Mouse (Mus musculus) hindbrain, embryonic 12.5 days (tissue): ENCODE results near the gene Mreg. TPM values are rescaled to one million over a fixed set of nuclear protein-coding genes. Genes with fewer than 3 reads are reported as not detected.

Experiments
- ATAC-seq: fragments of 200-750 bp; cut with Nextera tagmentation; 2 replicates; pipeline ENCODE4 v1.8.0; 2017; ENCODE audit warnings: moderate TSS enrichment; ENCODE audit not compliant: low FRiP score
- H3K27ac ChIP-seq: fragments of 300-500 bp; sonication (generic); 2 replicates; pipeline ENCODE4 v1.5.1; 2016; ENCODE audit warnings: mild to moderate bottlenecking
- H3K27me3 ChIP-seq: fragments of 300-500 bp; sonication (generic); 2 replicates; pipeline ENCODE4 v1.6.1; 2016; ENCODE audit warnings: mild to moderate bottlenecking
- H3K36me3 ChIP-seq: fragments of 300-500 bp; sonication (generic); 2 replicates; pipeline ENCODE4 v1.6.1; 2016; ENCODE audit warnings: mild to moderate bottlenecking
- H3K4me1 ChIP-seq: fragments of 300-500 bp; sonication (generic); 2 replicates; pipeline ENCODE4 v1.6.1; 2016
- H3K4me2 ChIP-seq: fragments of 300-500 bp; sonication (generic); replicated peaks from 2 replicates; pipeline ENCODE4 v1.6.1; 2016; ENCODE audit warnings: mild to moderate bottlenecking
- H3K4me3 ChIP-seq: fragments of 300-500 bp; sonication (generic); 2 replicates; pipeline ENCODE4 v1.5.1; 2016; ENCODE audit warnings: mild to moderate bottlenecking
- H3K9ac ChIP-seq: fragments of 300-500 bp; sonication (generic); 2 replicates; pipeline ENCODE4 v1.6.1; 2016; ENCODE audit warnings: mild to moderate bottlenecking, moderate library complexity
- H3K9me3 ChIP-seq: fragments of 300-500 bp; sonication (generic); replicated peaks from 2 replicates; pipeline ENCODE4 v1.6.1; 2016; ENCODE audit warnings: mild to moderate bottlenecking
- WGBS: fragments of 180-500 bp; shearing (Covaris S2); methylation state at CpG from one replicate; pipeline ENCODE4 v1.1.7; 2016; 5-methylcytosine and 5-hydroxymethylcytosine counted together
- polyA plus RNA-seq: library from polyadenylated mRNA; unstranded; fragments of >200 nt; fragmentation: Nextera tagmentation; extraction: Ambion mirVana; gene quantifications from 2 replicates; pipeline ENCODE4 v1.2.1, GENCODE M21; 2016

Gene Mreg
- polyA plus RNA-seq, 1 experiment from 2014 or later: 11.9 TPM

DNA sequence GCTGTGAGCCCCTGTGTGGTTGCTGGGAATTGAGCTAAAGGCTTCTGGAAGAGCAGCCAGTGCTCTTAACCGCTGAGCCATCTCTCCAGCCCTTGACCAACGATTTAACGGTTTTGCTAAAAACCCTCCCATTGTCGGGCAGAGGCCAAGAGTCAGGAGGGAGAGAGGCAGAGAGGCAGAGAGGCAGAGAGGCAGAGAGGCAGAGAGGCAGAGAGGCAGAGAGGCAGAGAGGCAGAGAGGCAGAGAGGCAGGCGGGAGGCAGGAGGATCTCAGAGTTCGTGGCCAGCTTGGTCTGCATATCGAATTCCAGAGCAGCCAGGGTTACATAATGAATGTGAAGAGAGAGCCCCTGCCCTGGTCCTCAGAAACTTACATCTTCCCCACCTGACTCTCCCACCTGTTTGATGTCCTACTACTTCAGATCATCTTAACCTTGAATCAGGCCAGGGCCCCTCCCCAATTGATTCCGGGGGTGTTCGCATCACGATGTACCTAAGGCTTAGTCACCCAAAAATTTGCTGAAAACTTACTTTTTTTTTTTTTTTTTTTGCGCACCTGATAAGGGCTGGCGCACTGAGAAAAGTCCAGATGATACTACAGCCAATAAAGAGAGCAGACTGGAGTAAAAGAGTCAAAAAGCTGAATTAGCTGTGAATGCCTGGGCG is 13.1 kb upstream of the Mreg start:
- Histone ChIP-seq H3K9ac (0 out of 2 replicates have a peak overlapping the region, but pooled peaks have one; percentile 35), H3K9me3 (no peaks in the 10 kb centered on the region), H3K36me3 (no peaks in the 10 kb centered on the region), H3K4me2 (peak overlapping the region; percentile 51), H3K27me3 (peaks cover 16% of the 10 kb centered on the region), H3K4me3 (peak overlapping the region; percentile 37), H3K4me1 (peaks cover 5% of the 10 kb centered on the region; the same call in 1 of the 2 replicates), H3K27ac (no peak overlapping the region)
- no peak for ATAC-seq
- WGBS: 6% methylated on average over 13 of the region's 13 CpGs

DNA sequence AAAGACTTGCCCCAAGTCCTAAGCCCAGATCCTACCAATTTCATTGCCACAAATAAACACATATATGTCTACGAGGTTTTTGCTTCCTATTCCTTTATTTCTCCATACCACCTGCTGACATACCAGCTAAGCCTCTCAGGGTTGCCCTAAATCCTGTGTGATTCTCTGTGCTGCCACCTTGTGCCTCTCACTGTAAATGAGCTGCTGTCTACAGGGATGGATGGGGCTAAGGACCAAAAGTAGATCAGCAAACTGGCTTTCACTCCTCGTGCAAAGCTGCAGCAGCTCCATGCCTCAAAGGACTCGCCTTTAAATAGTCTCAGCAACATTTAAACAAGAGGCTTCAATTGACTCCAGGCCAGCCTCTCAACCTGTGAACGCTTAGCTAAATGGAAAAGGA is 7.9 kb upstream of the Mreg start:
- Histone ChIP-seq H3K36me3 (no peaks in the 10 kb centered on the region), H3K4me3 (no peak overlapping the region), H3K27ac (no peak overlapping the region), H3K9ac (no peak overlapping the region), H3K4me2 (no peak overlapping the region), H3K27me3 (peaks cover 14% of the 10 kb centered on the region), H3K4me1 (peaks cover 1% of the 10 kb centered on the region; the same call in 1 of the 2 replicates), H3K9me3 (no peaks in the 10 kb centered on the region)
- no peak for ATAC-seq
- 23% methylated on average over 4 of the region's 4 CpGs for WGBS

DNA sequence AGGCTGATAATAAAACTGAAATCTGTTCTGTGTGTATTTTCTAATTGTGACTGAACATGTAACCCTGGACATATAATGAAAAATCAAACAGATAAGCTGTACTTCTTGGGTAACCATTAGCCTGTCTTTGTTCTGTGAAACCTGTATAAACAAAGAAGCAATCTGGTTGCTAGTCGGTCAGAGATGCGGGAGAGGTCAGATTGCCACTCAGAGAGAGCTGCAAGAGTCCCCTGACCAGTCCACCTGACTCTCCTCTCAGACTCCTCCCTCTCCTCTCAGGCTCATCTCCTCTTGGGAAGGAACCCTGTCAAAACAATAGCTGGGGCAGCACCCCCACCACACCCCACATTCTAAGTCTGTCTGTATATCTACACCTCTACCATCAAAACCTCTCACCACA is 7.0 kb upstream of the Mreg start:
- no peaks in the 10 kb centered on the region for H3K9me3 ChIP-seq
- H3K36me3 ChIP-seq: no peaks in the 10 kb centered on the region
- 39% methylated on average over 2 of the region's 2 CpGs for WGBS
- H3K27me3 ChIP-seq: peaks cover 12% of the 10 kb centered on the region
- H3K4me1 ChIP-seq: 0 out of 2 replicates have a peak, but pooled peaks cover 2% of the 10 kb centered on the region
- no peak overlapping the region for H3K9ac ChIP-seq
- no peak overlapping the region for H3K27ac ChIP-seq
- ATAC-seq: no peak
- H3K4me2 ChIP-seq: no peak overlapping the region
- H3K4me3 ChIP-seq: no peak overlapping the region

DNA sequence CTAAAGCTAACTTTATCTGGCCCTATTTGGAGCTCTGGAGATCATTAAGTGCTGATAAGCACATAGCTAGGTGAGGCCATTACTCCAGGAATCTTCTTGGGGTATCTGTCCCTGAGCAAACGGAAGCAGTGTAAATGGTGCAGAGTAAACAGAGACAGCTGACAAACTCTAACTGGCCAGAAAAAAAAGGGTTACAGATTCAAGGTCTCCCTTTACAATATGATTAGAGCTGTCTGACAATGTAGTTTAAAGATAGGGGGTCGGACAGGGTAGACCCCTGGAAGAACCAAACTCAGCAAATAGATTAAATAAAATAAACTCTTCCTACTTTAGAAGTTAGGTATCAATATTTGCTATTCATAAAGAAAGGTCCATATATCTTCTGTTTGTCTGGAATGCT is 6.5 kb upstream of the Mreg start:
- Histone ChIP-seq H3K27ac (no peak overlapping the region), H3K9me3 (no peaks in the 10 kb centered on the region), H3K4me2 (no peak overlapping the region), H3K9ac (no peak overlapping the region), H3K36me3 (no peaks in the 10 kb centered on the region), H3K4me1 (0 out of 2 replicates have a peak, but pooled peaks cover 2% of the 10 kb centered on the region), H3K27me3 (peaks cover 8% of the 10 kb centered on the region; the same call in 1 of the 2 replicates), H3K4me3 (no peak overlapping the region)
- 76% methylated on average over 2 of the region's 2 CpGs for WGBS
- ATAC-seq: no peak

DNA sequence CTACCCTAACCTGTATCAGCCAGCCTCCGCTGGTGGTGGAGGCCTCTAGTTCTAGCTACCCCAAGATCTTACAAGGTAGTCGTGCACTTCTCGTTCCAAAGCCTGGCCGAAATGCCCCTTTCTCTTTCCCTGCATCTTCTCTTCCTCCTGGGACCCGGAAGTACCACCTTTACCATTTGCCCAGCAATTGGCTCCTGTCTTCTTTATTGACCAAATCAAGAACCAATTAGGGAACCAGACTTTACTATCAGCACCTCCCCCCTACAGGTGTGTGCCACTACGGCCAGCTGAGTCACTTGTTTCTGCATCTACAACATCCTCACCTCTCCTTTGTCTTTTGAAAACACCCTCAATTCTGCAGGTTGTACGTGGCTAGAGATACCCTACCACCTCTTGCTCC is 4.7 kb upstream of the Mreg start:
- Histone ChIP-seq H3K27me3 (peaks cover 4% of the 10 kb centered on the region; the same call in 1 of the 2 replicates), H3K9ac (no peak overlapping the region), H3K4me1 (0 out of 2 replicates have a peak, but pooled peaks cover 6% of the 10 kb centered on the region), H3K27ac (no peak overlapping the region), H3K4me2 (no peak overlapping the region), H3K9me3 (no peaks in the 10 kb centered on the region), H3K36me3 (no peaks in the 10 kb centered on the region), H3K4me3 (no peak overlapping the region)
- no peak for ATAC-seq
- WGBS: 86% methylated on average over 7 of the region's 7 CpGs

DNA sequence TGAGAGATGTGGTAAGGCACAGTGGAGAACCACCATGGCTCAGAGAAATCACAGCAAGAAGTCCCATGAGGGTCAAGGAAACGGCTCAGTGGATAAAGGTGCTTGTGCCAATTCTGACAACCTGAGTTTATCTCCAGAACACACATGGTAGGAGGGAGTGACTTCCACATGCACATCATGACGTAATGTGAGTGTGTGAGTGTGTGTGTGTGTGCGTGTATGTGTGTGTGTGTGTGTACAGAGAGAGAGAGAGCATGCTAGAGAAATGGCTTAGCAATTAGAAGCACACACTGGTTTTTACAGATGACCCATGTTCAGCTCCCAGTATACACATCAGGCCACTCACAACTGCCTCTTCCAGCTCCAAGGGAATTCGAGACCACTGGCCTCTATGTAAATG is 3.1 kb upstream of the Mreg start:
- no peak for ATAC-seq
- Histone ChIP-seq H3K4me3 (no peak overlapping the region), H3K4me2 (no peak overlapping the region), H3K9me3 (no peaks in the 10 kb centered on the region), H3K27ac (no peak overlapping the region), H3K27me3 (peaks cover 12% of the 10 kb centered on the region; the same call in 1 of the 2 replicates), H3K9ac (no peak overlapping the region), H3K36me3 (no peaks in the 10 kb centered on the region), H3K4me1 (peaks cover 14% of the 10 kb centered on the region; the same call in 1 of the 2 replicates)
- WGBS: 77% methylated on average over 4 of the region's 4 CpGs

DNA sequence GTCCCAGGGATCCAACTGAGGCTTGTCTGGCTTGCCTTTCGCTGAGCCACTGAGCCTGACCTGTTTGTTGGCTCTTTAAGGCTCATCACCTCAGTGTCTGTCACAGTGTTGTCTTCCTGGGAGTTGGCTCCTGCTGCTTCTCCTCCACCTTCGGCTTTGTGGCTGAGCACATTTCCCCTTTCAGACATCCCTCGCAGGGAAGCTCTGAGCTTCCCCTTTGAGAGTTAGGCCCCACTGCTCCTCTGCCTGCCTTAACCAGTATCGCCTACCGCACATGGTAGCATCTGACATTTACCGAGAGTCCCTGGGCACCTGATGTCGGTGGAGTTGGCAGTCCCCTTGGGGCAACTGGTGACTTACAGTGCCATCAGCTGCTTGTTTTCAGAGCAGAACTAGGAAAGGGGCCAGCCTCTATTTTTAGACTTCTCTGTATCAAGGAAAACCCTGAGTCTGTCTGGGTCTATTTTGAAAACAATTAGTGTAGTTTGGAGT is 2.4 kb upstream of the Mreg start:
- H3K27me3 ChIP-seq: peaks cover 12% of the 10 kb centered on the region; the same call in 1 of the 2 replicates
- peaks cover 14% of the 10 kb centered on the region; the same call in 1 of the 2 replicates for H3K4me1 ChIP-seq
- WGBS: 62% methylated on average over 7 of the region's 7 CpGs
- H3K36me3 ChIP-seq: no peaks in the 10 kb centered on the region
- H3K9me3 ChIP-seq: no peaks in the 10 kb centered on the region
- H3K4me3 ChIP-seq: no peak overlapping the region
- no peak overlapping the region for H3K27ac ChIP-seq
- no peak overlapping the region for H3K9ac ChIP-seq
- H3K4me2 ChIP-seq: no peak overlapping the region
- no peak for ATAC-seq

DNA sequence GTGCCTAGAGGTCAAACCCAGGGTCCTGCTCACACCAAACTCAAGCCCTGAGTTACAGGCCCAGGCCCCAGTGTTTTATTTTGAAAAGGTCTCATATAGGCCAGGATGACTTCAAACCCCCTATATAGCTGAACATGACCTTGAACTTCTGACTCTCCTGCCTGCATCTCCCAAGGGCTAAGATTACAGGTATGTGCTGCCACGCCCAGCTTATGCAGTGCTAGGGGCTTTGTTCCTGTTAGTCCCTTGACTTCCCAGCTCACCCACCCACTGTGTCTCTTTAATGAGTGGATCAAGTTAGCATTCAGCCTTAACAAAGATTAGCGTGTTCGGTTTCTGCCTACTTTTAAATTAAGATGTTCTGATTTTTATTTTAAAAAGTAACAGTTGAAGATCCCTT is 1.8 kb upstream of the Mreg start:
- Histone ChIP-seq H3K36me3 (no peaks in the 10 kb centered on the region), H3K9ac (no peak overlapping the region), H3K27me3 (peaks cover 12% of the 10 kb centered on the region; the same call in 1 of the 2 replicates), H3K4me3 (no peak overlapping the region), H3K4me1 (peaks cover 14% of the 10 kb centered on the region; the same call in 1 of the 2 replicates), H3K4me2 (no peak overlapping the region), H3K9me3 (no peaks in the 10 kb centered on the region), H3K27ac (no peak overlapping the region)
- 93% methylated on average over 3 of the region's 3 CpGs for WGBS
- no peak for ATAC-seq

DNA sequence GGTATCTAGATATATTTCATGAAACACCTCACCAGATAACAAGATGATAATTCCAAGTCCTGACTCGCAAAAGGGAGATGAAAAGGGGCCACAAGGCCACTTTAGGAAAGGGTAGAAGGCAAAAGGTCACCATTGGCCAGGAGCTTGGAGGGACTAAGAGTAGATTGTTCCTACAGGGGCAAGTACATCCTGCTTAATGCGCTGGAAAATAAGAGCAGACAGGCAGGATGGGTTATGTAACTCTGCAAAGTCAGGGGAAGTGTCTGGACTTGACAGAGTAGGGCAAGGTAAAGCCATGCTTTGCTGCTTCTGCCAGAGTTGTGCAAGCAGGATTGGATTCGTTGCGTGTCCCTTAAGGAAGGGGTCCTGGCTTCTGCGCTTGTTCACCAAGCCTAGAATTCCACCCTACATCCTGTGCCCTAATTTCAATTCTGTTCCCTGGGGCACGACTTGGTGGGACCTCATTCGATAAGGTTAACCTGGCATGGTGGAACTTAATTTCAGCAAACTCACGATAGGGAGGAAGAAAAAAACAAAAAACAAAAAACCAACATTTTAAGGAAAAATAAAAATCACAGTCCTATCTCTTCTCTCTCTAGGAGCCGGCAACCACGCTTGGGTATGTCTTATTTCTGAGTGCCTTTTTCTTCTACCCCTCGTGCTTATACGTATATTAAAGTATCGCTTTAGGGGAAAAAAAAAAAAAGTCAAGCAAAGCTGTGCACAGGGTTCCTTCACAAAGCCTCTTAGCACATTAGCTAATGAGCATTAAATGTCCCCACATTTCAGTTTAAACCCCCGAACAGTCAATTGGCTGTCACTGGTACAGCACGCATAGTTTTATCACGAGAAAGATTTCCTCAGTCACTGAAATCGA is 1.1 kb downstream of the Mreg start:
- peaks cover 14% of the 10 kb centered on the region; the same call in 1 of the 2 replicates for H3K4me1 ChIP-seq
- 27% methylated on average over 17 of the region's 17 CpGs for WGBS
- H3K4me2 ChIP-seq: peak overlapping the region; percentile 95
- no peak overlapping the region for H3K27ac ChIP-seq
- no peak for ATAC-seq
- peaks cover 12% of the 10 kb centered on the region; the same call in 1 of the 2 replicates for H3K27me3 ChIP-seq
- H3K36me3 ChIP-seq: no peaks in the 10 kb centered on the region
- H3K9ac ChIP-seq: peak overlapping the region; percentile 71
- peak overlapping the region; percentile 78 for H3K4me3 ChIP-seq
- no peaks in the 10 kb centered on the region for H3K9me3 ChIP-seq

DNA sequence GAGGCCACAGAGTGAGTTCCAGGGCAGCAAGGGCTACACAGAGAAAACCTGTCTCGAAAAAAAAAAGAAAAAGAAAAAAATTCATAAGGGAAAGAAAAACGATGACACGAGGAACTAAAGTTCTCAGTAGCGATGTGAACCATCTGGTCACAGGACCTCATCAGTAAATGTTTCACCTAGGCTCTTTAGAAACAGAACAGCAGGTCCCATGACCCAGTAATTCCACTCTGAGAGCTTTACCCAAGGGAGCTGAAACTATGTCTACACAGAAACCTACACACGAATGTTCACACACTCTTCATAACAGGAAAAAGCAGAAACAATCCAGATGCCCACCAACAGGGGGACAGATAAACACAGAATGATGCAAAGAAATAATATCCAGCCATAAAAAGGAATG is 4.0 kb downstream of the Mreg start:
- no peak overlapping the region for H3K9ac ChIP-seq
- peaks cover 7% of the 10 kb centered on the region; the same call in 1 of the 2 replicates for H3K27me3 ChIP-seq
- no peak overlapping the region for H3K27ac ChIP-seq
- no peaks in the 10 kb centered on the region for H3K9me3 ChIP-seq
- H3K4me3 ChIP-seq: no peak overlapping the region
- WGBS: 90% methylated on average over 5 of the region's 5 CpGs
- H3K4me2 ChIP-seq: no peak overlapping the region
- ATAC-seq: no peak
- peaks cover 12% of the 10 kb centered on the region; the same call in 1 of the 2 replicates for H3K4me1 ChIP-seq
- H3K36me3 ChIP-seq: no peaks in the 10 kb centered on the region

DNA sequence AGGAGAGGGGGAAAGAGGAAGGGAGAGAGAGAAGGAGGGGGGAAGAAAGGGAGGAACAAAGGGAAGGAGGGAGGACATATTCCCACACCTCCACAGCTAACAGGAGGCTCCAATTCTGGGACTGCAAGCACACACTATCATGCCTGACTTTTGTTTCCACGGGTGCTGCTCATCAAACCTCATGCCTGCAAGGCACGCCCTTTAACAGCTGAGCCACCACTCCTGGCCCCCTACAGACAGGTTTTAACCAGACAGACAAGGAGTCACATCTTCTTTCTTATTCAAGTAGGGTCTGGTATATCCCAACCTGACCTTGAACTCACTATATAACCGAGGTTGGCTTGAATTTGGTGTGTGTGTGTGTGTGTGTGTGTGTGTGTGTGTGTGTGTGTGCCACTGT is 7.0 kb downstream of the Mreg start:
- no peaks in the 10 kb centered on the region for H3K36me3 ChIP-seq
- no peaks in the 10 kb centered on the region for H3K9me3 ChIP-seq
- H3K4me3 ChIP-seq: no peak overlapping the region
- 78% methylated on average over 3 of the region's 3 CpGs for WGBS
- H3K4me2 ChIP-seq: no peak overlapping the region
- no peak for ATAC-seq
- no peaks in the 10 kb centered on the region for H3K27me3 ChIP-seq
- H3K9ac ChIP-seq: no peak overlapping the region
- H3K4me1 ChIP-seq: no peaks in the 10 kb centered on the region
- no peak overlapping the region for H3K27ac ChIP-seq

GRCm38 (mm10) chr1:72203204-72203603 is 8.9 kb downstream of the Mreg start:
- Histone ChIP-seq H3K9me3 (no peaks in the 10 kb centered on the region), H3K36me3 (no peaks in the 10 kb centered on the region), H3K27ac (no peak overlapping the region), H3K27me3 (no peaks in the 10 kb centered on the region), H3K9ac (no peak overlapping the region), H3K4me3 (no peak overlapping the region), H3K4me1 (peaks cover 7% of the 10 kb centered on the region), H3K4me2 (no peak overlapping the region)
- no peak for ATAC-seq
- 90% methylated on average over 9 of the region's 9 CpGs for WGBS
